Mouse (Mus musculus): Measurements from ENCODE around the gene Rhoh.

GRCm38 (mm10) chr5:65846534-65846933 is 14.5 kb upstream of the Rhoh start:
- TF ChIP-seq CTCF (conservative IDR thresholded peaks at IDR 0.05; ENCODE audit: insufficient read depth, insufficient read length, low read depth, low read length) (no peak), POLR2A (IDR thresholded peaks at IDR 0.05; ENCODE audit: low read depth, low read length) (no peak)
